Mouse (Mus musculus) lung, adult 2 months (tissue): ENCODE measurements at regions not wholly inside any gene's neighbourhood (a gene's known extent, or its start where the extent isn't known, plus 50 kb on each side); places are given as distances from the start of the nearest gene placed in this dataset.

Source experiments
- CTCF ChIP-seq: fragments of 200-500 bp; IDR thresholded peaks from 2 replicates; pipeline ENCODE4 v1.5.1; 2011; ENCODE audit warnings: mild to moderate bottlenecking, low read length, control low read depth; ENCODE audit not compliant: insufficient read depth
- POLR2A ChIP-seq: fragments of 200-500 bp; IDR thresholded peaks from 2 replicates; pipeline ENCODE4 v1.6.1; 2011; ENCODE audit warnings: low read depth, mild to moderate bottlenecking, control low read depth, low read length, borderline replicate concordance; ENCODE audit errors: extremely low read depth

DNA sequence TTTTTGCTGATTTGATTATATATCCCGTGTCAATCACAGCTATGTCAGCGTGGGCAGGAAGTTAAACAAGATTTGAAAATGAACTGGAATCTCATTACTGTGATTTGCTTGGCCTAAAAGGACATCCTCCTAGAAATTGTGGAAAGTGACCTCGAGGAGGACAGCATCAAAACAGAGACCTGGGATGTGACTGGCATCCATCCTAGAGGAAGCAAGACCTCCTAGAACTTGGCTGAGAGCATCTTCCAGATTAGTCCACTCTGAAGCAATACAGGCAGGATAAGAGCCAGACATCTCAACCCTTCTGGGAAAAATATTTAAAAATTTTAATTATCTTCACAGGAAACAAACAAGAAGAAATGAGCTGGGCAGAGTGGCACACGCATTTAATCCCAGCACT lies 136.1 kb downstream of the Hs3st3b1 start:
- no peak for TF ChIP-seq POLR2A
- TF ChIP-seq CTCF: no peak
